Mouse (Mus musculus) testis, adult 2 months (tissue): ENCODE measurements around the gene Zfp94. TPM values are rescaled to one million over a fixed set of nuclear protein-coding genes. Genes with fewer than 3 reads are reported as not detected.
A peak's percentile ranks its signal among the peaks of the same experiment; 100 is the strongest.

Experiments
- H3K27ac ChIP-seq: fragments of 200-500 bp; 2 replicates; pipeline ENCODE4 v1.5.1; 2012; ENCODE audit warnings: low read depth, low read length; ENCODE audit not compliant: control insufficient read depth, insufficient read depth
- H3K27me3 ChIP-seq: fragments of 200-500 bp; 2 replicates; pipeline ENCODE4 v1.6.1; 2012; ENCODE audit warnings: mild to moderate bottlenecking, low read length, moderate library complexity; ENCODE audit not compliant: control insufficient read depth, insufficient read depth
- H3K36me3 ChIP-seq: fragments of 200-500 bp; 2 replicates; pipeline ENCODE4 v1.6.1; 2012; ENCODE audit warnings: mild to moderate bottlenecking, low read length; ENCODE audit not compliant: control insufficient read depth, insufficient read depth
- H3K4me1 ChIP-seq: fragments of 200-500 bp; 2 replicates; pipeline ENCODE4 v1.6.1; 2012; ENCODE audit warnings: low read length; ENCODE audit not compliant: control insufficient read depth, insufficient read depth
- H3K4me3 ChIP-seq: fragments of 200-500 bp; 2 replicates; pipeline ENCODE4 v1.5.1; 2012; ENCODE audit warnings: low read depth, mild to moderate bottlenecking, low read length, moderate library complexity, mixed read lengths; ENCODE audit not compliant: control insufficient read depth
- CTCF ChIP-seq: fragments of 200-500 bp; IDR thresholded peaks from 2 replicates; pipeline ENCODE4 v1.5.1; 2012; ENCODE audit warnings: low read depth, mild to moderate bottlenecking, inconsistent platforms, low read length, moderate library complexity; ENCODE audit not compliant: control insufficient read depth, insufficient read depth, insufficient replicate concordance
- POLR2A ChIP-seq: fragments of 200-500 bp; IDR thresholded peaks from 2 replicates; pipeline ENCODE4 v1.6.1; 2012; ENCODE audit warnings: low read depth, mild to moderate bottlenecking, inconsistent platforms, low read length, moderate library complexity; ENCODE audit not compliant: control insufficient read depth
- polyA plus RNA-seq: library from polyadenylated mRNA; depleted of rRNA; stranded (reverse); fragments of >200 nt; gene quantifications from 2 replicates; pipeline ENCODE4 v1.2.3, GENCODE M21; 2012

Gene Zfp94
- polyA plus RNA-seq, 1 experiment: 10.8 TPM

GRCm38 (mm10) chr7:24333304-24333986 is 17.0 kb upstream of the Zfp94 start, which contains the start of gene Tescl:
TSS of gene Tescl (minus strand) at chr7:24333936.
- H3K36me3 ChIP-seq: no peaks in the 10 kb centered on the region
- H3K27ac ChIP-seq: peak within 1 kb of the TSS; percentile 27
- no peaks in the 10 kb centered on the region for H3K27me3 ChIP-seq
- H3K4me3 ChIP-seq: peak within 1 kb of the TSS; percentile 97
- peaks cover 9% of the 10 kb centered on the region for H3K4me1 ChIP-seq
- TF ChIP-seq POLR2A (peak; percentile 53; the same call in 1 of the 2 replicates), CTCF (no peak)

- Histone ChIP-seq H3K4me3 (no peak overlapping the region), H3K4me1 (peaks cover 10% of the 10 kb centered on the region), H3K27me3 (no peaks in the 10 kb centered on the region), H3K36me3 (no peaks in the 10 kb centered on the region), H3K27ac (no peak overlapping the region)
- no peak for TF ChIP-seq POLR2A
- no peak for TF ChIP-seq CTCF
Observed at GRCm38 (mm10) chr7:24327281-24327975, 11.0 kb upstream of the Zfp94 start.

DNA sequence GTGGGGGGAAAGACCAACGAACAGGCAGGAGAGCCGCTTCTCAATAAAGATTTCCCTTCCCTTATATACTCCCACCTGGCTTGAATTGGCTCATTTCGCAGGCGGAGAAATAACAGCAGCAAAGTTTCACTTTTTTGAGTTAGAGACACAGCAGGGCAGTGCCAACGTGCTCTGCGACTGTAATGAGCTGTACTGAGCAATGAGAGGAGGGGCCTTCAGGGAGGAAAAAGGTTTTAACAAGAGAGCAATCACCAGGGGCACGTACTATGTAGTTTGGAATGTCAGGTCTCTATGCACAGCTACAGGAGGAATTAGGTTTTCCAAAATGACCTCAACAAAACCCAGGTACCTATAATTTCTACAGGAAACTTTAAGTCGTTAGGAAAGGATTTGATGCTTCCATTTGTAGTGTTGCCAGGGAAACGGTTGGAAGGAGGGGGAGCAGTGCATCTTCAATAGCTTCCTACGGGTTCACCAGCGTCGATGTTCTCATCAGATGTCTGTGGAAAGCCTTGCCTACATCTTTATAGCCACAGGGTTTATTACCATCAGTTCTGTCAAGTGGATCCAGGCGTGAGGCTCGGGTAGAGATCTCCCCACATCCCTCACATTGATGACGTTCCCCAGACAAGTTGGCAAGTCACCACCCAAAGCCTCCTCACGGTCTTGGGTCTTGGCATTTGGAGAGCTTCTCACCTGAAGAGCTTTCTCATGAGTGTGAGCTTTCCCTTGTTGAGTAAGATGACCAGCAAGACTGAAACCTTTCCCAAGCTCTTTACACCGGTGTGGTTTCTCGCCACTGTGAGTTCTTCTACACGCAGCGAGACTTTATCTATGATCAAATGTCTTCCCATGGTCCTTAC is 10.0 kb upstream of the Zfp94 start:
- Histone ChIP-seq H3K4me3 (no peak overlapping the region), H3K4me1 (peaks cover 10% of the 10 kb centered on the region), H3K27ac (no peak overlapping the region), H3K27me3 (no peaks in the 10 kb centered on the region), H3K36me3 (no peaks in the 10 kb centered on the region)
- TF ChIP-seq POLR2A (no peak), CTCF (no peak)

DNA sequence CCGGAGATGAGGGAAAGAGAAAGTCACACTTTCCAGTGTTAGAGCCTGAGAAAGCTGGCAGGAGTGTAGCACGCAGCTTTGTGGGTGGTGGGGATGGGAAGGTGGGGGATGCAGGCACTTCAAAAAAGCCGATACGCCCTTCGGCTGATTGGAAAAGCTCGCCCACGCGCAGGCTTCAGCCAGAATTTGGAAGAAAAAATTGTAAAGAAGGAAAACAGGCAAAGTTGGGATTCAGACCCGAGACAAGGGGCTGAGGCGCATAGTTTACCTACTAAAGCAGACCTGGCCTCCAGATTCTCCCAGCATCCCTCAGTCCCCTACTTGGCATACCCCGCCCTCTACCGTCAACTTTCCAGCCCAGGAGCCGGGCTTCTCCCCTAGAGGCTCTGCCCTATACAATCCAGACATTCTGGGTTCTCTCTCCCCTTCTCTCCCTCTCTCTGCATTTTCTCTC is 9.2 kb upstream of the Zfp94 start:
- no peak for TF ChIP-seq CTCF
- TF ChIP-seq POLR2A: no peak
- no peak overlapping the region for H3K27ac ChIP-seq

DNA sequence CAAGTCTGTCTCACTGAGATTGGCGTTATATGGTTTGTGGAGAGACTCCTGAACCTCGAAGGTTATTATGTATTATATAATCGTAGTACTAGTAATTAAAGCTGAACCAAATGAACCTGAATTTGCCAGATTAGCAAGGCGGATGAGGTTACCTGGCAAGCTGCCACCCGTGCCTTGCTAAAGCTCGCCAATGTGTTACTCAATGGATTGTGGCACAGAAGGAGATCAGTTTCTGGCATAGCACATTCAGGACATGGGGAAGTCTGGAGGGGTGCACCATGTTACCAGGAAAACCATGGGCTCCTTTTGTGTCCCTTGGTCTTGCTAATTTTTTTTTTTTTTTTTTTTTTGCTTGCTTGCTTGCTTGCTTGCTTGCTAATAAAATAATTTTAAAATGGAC is 8.7 kb upstream of the Zfp94 start:
- no peak overlapping the region for H3K27ac ChIP-seq
- H3K4me1 ChIP-seq: peaks cover 10% of the 10 kb centered on the region
- H3K4me3 ChIP-seq: no peak overlapping the region
- H3K36me3 ChIP-seq: no peaks in the 10 kb centered on the region
- TF ChIP-seq POLR2A (no peak), CTCF (no peak)
- H3K27me3 ChIP-seq: no peaks in the 10 kb centered on the region

More for the DNA sequence above, 9.2 kb upstream of the Zfp94 start:
- Histone ChIP-seq H3K4me3 (no peak overlapping the region), H3K36me3 (no peaks in the 10 kb centered on the region), H3K27me3 (no peaks in the 10 kb centered on the region), H3K4me1 (peaks cover 10% of the 10 kb centered on the region)

DNA sequence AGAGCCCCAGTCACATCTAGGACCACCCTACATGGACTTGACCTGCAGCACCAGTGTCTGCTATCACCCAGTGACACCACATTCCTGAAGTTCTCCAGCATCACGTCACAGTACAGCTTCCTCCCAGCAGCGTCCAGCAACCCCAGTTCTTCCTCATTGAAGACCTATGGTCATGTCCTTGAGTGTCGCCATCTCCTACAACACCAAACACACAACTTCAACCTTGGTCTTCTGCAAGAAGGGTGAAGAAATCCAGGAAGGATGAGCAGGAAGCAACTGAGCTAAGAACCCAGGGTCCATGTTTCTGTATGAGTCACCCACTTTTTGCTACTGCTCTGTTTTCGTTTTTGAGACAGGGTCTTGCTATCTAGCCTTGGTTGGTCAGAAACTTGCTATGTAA is 6.1 kb upstream of the Zfp94 start:
- Histone ChIP-seq H3K4me1 (peaks cover 10% of the 10 kb centered on the region), H3K27me3 (no peaks in the 10 kb centered on the region), H3K27ac (no peak overlapping the region), H3K36me3 (no peaks in the 10 kb centered on the region), H3K4me3 (no peak overlapping the region)
- TF ChIP-seq CTCF (no peak), POLR2A (no peak)

DNA sequence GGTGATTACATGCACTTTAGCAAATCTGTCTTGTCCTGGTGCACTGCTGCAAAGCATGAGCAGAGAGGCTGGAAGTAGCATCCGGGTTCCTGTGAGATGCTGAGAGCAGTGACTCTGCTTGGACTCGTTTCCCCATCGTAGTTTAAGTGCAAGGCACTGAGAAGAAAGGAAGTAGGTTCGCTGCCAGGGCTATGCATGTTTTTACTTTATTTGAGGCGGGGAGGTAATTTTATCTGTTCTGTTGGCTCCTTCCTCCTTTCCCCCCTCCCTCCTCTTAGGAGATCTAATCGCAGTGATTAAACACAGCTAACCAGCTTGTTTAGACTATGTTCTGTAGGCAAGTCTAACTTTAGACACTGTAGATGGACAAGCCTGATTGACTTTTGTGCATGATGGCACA is 2.5 kb upstream of the Zfp94 start:
- TF ChIP-seq POLR2A (no peak), CTCF (no peak)

More for the DNA sequence above, 2.5 kb upstream of the Zfp94 start:
- Histone ChIP-seq H3K4me1 (peaks cover 4% of the 10 kb centered on the region), H3K27me3 (no peaks in the 10 kb centered on the region), H3K36me3 (no peaks in the 10 kb centered on the region), H3K27ac (no peak overlapping the region), H3K4me3 (no peak overlapping the region)
